Mouse (Mus musculus) brain, embryonic 18.5 days (tissue): ENCODE results near the gene Lrrc75b.
A peak's percentile ranks its signal among the peaks of the same experiment; 100 is the strongest.
"Not testable (repeated sequence)": the region's sequence is repeated elsewhere in the genome, so short reads cannot be mapped to it uniquely, and the experiment has no call there.

Experiments used
- DNase-seq: peaks from one replicate; pipeline ENCODE4 v3.0.0-alpha.2; 2012; ENCODE audit warnings: low read depth, low spot score

The Lrrc75b gene

DNA sequence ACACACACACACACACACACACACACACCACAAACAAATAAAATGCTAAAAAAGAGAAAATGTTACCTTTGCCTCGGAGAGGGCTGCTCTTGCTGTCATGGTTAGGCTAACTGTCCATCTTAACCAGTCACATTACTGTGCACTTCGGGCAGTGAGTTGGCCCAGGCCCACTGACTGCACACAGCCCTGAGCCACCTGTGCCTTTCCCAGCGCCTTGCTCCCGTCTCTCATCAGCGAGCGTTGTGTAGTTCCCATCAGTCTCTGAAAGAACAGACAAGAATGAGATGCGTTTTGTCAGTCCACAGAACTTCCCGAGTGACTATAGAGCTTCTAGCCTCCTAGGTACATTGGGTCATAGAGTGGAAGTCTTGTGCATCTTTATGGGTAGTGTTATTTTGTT lies 25.9 kb downstream of the Lrrc75b start:
- DNase-seq: no peak

DNA sequence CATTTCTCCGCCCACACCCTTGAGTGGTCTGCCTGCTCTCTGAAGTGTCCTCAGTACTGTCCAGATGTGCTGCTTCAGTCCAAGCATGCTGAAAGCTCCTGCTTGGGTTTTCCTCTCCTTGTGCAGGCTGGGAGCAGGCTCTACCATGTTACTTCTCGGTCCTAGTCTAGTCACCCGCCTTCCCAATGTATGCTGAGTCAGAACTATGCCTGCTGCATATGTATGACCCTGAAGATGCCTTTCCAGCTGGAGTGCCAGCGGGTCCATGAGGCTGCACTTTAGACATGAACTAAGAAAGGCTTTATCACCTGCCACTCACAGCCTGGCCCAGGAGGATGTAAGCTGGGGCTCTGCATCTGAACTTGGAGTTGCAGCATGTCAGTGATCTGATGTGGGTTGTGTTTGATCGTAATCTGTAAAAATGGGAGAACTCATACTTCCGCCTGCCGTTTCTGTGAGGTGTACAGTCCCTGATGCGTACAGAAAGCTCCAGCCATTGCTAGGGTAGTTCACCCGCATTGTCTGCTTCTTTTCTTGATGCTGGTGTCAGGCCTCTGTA lies 28.5 kb downstream of the Lrrc75b start:
- no peak for DNase-seq

DNA sequence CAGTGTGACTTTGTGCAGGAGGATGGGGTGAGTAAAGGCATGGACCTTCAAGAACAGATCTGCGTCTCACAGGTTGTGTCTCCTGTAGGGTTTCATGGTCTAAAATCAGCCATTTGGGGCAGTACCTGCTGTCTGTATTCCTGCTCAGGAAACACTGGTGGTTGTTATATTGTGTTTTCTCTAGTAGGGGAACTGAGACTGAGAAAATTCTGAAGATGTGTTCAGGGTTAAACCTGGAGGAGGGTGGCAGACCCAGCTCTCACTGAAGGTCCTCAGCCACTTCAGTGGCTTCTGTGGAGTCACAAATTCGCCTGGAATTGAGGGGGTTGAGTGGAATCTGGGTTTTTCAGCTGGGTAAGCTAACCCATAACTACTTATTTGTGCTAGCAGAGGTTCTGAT lies 29.8 kb downstream of the Lrrc75b start:
- DNase-seq: no peak

DNA sequence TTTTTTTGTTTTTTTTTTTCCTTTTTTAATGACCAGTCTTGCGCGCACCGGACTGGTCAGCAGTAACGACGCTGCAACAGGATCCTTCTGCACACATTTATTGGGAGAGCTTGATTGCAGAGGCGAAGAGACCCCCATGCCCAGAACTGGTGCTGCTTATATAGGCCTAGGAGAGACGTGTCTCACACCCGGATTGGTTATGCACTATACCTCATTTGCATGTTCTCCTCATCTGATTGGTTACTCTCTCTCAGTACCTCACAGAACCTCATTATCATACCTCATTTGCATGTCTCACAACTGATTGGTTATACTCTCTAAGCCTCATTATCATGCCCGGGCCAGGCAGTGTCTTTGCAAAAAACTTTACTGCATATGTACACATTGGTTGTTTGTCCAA lies 34.7 kb downstream of the Lrrc75b start:
- not testable (repeated sequence) for DNase-seq

DNA sequence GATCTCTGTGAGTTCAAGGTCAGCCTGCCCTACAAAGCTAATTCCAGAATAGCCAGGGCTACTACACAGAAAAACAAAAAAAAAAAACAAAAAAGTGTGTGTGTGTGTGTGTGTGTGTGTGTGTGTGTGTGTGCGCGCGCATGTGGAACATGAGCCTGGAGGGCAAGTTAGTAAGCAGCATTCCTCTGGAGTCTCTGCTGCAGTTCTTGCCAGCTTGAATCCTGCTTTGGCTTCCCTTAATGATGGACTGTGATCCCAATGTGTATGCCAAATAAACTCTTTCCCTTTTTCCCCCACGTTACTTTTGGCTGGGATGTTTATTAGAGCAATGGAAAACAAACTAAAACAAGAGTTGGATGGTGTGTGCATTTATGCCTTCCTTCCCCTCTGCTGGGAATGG lies 38.5 kb downstream of the Lrrc75b start:
- no peak for DNase-seq

DNA sequence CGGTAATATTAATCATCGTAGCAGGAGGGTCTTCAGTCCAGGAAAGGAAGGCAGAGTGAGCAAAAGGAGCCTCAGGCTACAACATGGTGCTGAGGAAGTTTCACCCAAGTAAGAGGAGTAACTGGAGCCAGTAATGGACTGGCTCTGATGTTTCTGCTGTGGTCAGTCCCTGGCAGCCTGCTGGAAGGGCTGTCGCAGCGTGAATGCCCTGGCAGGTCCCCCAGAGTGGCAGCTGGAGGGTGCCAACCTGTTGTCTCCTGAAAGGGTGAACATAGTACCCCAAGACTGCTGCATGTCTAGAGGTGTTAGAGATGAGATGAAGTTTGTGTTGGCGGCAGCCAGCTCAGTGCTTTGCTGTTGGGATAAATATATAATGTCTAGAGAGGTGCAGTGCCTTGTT lies 39.5 kb downstream of the Lrrc75b start:
- no peak for DNase-seq

DNA sequence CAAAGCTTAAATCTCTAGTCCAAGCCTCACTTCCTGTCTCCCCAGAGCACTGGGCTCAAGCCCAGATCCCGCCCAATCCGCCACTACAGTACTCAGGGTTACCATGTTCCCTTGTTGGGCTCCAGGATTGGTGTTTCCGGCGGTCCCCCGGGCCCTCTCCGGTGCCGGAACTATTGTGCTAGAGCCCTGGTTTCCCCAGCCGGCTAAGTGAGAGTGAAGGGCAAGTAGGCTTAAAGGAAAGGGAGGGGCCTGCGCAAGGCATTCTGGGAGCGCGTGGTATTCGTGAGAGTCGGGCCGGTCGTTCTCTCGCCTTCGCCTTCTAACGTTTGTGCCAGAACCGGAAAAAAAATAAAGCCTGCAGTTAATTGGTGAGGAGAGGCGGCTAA lies 42.4 kb downstream of the Lrrc75b start, which contains the start of gene Gucd1:
Gene Gucd1 (minus strand): TSS at position 215 of the 386 bp plus-strand sequence.
- peak; percentile 93 for DNase-seq

DNA sequence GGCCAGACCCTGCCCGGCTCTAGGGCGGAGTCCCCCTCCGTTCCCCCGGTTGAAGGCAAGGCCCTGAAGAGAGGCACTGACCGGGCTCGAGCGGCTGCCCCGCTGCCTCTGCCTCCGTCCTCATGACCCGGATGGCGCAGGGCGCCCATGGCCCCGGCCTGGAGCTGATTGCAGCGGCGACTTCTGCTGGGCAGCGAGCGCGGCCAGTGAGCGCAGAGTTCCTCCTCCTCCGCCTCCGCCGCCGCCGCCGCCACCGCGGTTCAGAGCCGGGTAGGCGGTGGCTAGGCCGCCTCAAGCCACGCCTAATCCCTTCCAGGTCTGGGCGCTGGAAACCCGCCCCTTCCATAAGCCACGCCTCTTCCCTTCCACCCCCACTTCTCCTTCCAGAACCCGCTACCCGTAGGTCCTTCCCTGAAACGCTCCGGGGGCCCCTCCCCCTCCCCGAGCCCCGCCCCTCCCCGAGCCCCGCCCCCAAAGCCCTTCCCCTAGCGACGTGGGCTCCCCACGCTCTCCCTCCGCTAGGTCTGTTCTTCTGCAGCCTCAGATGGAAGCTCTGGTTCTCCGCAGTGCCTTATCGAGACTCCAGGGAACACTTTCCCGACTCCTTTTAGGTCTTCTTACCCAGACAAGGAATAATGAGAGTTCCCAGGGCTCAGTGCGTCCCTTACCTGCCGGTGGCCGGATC lies 42.9 kb downstream of the Lrrc75b start, which contains the start of gene Snrpd3:
Gene Snrpd3 (plus strand): TSS at position 479 of the 685 bp plus-strand sequence.
- DNase-seq: peak; percentile 92

DNA sequence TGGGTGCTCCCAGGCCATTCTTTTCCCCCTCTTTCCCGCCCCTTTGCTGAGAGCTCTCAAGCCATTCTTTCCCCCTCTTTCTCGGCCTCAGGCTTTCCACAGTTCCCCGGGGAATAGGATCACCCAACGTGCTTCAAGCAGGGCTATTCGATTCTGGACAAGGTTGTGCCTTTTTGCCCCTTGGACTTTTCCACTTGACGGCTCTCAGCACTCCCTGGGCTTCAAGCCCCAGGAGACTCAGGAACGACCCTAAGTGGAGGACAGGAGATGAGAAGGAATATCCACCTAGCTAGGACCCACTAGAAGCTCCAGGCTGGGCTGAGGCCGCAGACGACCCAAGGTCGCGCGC lies 43.4 kb downstream of the Lrrc75b start:
- DNase-seq: peak; percentile 3

DNA sequence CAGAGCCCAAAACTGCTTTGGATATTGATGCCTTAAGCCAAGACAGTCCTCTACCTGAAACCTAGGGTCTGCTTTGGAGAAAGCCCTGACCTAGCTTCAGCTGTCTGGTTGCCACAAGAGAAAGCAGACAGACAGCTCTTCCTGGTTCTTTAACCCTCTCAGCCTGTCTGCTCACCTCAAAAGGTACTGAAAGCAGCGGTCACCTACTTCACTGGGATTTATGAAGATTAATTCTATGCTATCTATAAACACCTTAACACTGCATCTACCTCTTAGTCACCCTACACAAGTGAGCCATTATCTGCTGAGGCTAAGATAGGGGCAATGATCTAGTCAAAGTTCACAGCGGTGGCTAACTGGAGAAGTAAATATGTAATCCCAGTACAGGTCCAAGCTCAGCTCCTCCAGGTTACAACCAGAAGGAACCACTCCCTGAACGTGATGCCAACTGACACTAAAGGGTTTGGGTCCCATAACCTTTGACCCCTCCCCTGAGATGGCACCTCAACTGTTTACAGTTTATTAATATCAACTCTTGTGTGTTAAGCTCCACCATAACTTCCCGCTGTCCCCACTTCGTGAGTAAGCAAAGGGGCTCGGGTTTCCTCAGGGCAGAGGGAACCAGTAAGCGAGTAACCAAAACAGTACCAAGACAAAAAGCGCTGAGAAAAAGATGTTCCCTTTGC lies 43.9 kb downstream of the Lrrc75b start:
- no peak for DNase-seq

DNA sequence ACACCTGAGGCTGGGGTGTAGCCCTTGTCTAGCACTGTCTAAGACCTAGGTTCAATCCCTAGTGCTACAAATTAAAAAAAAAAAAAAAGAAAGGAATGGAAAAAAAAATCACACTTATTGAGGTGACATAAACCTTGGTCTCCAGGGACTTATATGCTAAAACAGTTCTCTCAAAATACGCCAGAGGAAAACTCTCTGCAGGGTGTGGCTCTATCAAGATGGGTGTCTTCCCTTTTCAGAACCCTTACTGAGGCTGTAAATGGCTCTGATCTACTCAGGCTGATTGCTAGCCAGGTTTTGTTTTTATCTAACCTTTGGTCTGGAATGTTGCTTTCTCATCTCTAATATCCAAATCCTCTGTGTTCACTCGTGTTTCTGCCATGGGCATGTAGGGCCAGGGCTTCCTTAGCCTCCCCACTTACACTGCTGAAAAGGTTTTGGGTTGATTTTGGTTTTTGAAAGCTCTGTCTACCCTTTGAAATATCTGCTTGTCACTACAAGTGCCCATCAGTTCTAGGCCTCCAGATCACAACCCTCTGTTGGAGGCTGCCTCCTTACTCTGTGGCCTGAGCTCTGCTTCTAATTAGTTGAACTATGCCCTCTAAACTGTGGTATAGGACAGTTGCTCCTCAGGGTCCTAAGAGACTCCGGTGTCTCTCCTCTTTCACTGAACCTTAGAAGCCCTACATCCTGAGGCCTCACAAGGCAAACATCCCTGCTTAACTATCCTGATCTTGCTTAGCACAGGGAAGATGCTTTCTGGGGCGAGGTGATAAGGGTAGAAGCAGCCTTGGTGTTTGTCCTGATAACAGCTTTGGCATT lies 44.7 kb downstream of the Lrrc75b start:
- no peak for DNase-seq

DNA sequence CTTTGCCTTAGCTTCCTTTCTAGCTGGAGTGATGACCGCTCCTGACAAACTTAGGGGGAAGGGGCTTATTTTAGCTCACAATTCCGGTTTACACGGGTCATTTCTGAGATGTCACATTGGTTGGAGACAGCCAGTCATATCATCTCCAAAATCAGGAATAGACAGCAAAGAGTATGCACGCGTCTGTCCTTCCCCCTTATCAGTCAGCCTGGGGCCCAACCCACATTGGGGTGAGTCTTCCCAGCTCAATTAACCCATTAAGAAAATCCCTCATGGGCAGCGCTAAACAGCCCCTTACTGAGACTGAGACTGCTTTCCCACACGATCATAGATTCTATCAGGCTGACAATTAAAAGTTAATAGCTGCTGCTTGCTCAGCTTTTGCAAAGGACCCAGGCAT lies 45.8 kb downstream of the Lrrc75b start:
- DNase-seq: no peak

DNA sequence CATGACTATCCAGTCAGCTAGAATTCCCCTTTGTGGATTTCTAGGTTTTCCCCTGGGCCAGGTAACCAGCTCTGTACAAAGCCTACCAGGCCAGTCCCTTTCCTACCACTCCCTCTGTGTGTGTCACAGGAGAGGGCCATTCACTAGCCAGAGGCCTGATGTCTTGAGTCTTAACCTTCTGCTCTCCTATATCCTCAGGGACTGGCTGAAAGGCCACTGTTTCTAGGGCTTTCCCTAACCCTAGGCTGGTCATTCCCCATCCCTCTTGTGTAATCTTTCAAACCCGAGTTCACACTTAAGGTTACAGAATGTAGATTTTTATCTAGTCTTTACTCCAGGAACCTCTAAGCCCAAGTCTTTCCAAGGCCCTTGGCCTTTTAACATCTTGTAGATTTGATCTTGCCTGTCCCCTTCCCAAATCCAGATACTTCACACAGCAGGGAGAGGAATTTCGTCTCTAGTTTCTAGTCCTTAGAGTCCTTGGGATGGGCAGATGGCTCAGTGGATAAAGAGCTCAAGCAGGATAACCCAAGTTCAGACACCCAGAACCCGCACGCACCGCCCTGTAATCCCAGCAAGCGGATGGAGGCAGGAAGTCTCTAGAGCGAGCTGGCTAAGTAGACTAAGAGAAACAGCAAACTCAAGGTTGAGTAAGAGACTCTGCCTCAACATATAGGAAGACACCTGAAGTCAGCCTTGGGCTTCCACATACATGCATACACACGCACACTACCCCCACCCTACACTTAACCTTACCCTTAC lies 46.6 kb downstream of the Lrrc75b start:
- no peak for DNase-seq

DNA sequence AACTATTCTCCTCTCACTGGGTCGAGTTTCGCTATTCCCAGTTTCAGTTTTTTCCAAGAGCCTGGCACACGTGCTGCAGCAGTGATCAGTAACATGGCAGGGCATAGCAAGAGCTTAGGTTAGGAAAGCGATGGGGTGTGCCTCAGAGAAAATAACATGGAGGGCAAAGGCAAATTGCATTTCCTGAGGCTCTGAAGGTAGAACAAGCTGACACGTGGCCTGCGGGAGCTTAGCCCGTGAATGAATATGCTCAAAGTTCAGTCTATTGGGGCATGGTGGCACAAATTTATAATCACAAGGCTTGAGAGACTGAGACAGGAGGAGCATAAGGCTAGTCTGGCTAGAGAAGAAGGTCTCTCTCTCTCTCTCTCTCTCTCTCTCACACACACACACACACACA lies 47.3 kb downstream of the Lrrc75b start:
- DNase-seq: no peak

DNA sequence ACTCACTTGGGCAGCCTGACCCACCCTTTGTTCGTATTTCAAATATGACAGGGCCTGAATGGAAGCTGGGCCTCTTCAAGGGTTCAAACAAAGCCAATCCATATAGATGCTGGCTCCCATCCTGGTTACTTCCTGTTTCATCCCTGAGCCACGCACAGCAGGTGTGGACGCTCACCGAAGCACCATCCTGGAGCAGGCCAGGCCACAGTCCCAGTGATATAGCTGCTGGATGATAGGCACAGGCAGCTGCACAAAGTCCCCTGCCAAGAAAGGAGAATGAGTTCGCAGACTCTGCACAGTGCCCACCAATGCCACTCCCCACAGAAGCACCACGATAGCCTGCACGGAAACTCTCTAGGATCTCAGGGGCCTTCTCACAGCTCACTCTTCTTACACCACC lies 48.2 kb downstream of the Lrrc75b start:
- DNase-seq: no peak

DNA sequence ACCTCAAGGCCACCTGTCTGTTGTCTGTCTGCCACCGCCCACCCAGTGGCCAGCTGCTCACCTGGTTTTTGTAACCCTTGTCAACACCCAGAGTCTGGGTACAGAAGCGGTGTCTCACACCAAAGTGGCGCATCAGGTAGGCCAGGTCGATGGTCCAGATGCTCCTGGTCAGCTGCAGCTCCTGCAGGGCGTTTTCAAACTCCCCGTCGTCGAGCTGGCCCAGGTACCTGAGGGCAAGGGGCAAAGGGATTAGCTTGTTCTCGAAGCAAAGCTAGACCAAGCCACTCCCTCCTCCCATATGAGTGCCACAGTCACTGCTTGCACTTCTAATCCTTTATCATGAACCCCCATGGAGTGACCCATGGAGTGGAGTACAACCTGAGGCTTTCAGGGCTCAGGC lies 49.1 kb downstream of the Lrrc75b start:
- no peak for DNase-seq

DNA sequence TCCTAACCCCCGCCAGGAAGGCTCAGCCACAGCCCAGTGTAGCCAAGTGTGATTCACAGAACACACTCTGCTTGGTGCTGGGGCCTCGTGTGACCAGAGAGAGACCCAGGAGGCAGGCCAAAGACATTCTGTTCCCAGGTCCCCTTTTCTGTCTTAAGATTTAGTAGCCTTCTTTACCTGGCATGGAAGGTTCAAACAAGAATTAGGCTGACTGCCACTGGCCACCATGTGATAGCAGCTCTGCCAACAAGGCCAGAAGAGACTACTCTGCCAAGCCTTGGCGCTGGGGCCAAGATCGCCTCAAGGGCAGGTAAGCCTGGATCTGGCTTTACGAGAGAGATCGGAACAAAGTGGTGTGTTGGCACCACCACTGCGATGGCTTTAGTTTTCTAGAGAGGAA lies 49.7 kb downstream of the Lrrc75b start:
- no peak for DNase-seq

DNA sequence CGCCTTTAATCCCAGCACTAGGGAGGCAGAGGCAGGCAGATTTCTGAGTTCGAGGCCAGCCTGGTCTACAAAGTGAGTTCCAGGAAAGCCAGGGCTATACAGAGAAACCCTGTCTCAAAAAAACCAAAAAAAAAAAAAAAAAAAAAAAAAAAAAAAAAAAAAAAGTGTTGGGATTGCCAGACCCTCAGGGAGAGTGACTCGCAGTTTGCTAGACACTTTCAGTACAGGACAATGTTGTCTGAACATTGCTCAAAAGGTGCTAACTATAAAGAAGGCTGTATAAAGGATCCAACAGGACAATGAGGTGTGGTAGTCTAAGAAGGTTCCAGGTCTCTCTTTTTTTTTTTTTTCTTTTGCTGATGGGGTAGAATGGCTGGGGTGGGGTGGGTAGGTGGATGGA lies 54.2 kb downstream of the Lrrc75b start:
- DNase-seq: not testable (repeated sequence)

DNA sequence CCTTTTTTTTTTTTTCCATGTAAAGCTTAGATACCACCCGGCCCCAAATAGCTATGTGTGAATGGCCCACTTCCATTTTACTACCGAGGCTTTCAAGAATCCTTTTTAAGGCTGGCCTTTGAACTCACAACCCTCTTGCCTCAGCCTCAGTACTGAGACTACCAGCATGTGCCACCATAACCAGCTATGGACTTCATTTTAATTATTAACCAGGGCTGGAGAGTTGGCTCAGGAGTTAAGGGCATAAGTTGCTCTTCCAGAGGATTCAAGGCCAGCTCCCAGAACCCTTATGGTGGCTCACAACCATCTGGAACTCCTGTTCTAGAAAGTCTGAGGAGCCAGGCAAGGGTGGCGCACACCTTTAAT lies 55.0 kb downstream of the Lrrc75b start:
- DNase-seq: no peak

DNA sequence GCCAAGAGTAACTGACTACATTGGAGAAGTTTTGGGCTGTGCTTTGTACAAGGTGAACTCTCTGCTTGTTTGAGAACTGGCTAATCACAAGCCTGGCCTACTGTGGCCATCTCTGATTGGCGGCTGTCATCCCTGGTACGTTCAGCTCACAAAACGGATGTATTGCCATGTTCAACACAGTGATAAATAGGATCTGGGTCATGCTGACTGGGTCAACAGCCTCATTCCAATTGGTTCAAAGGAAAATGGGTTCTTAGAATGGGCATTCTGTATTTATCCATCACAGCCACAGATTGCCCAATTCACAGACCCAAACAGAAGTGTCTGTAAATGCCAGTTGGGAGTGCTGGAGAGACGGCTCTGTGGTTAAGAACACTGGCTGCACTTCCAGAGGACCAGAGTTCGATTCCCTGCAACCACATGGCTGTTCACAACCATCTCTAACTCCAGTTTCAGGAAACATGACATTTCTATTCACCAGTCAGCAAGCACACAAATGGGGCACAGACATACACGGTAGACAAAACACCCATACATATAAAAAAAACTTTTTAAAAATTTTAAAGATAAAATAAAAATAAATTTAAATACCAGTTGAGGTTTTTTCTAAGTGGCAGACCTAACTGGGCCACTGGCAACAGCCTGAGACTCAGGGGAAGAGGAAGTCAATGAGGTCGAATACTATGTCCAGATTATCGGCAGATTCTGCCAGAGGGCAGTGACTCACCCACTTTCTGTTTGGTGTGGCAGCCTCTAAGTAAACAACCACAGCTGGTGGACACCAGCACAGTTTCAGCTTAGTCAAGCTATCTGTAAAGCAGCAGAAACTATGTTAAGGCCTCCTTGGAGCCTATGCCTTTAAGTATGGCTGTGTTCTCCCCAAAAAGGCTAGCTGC lies 55.6 kb downstream of the Lrrc75b start:
- no peak for DNase-seq

DNA sequence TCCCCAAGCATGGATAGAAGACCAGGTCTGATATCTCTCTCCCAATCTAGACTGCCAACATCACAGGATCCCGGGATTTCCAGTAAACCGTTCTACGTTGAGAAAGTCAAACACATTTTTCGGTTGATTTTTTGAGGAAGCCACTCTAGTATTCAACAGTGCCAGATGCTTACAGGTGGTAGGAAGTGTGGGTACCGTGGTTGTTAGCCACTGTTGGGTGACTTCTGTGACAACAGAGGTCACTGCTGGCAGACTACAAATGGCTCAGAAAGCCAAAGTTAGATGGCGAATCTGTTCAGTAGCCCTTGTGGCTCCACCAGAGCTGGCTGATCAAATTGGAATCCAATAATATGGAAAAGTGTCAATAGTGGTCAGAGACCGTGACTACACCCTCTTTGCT lies 56.4 kb downstream of the Lrrc75b start:
- DNase-seq: no peak
